Mouse (Mus musculus) kidney, postnatal 10 days (tissue): Measurements from ENCODE around the gene Fam98a.
A peak's percentile ranks its signal among the peaks of the same experiment; 100 is the strongest.

Experiments used
- DNase-seq: peaks from one replicate; pipeline ENCODE4 v3.0.0; 2021; ENCODE audit warnings: mixed read lengths

Gene Fam98a

GRCm38 (mm10) chr17:75551512-75552400 lies at the start of gene Fam98a:
TSS of gene Fam98a (minus strand) at chr17:75551946.
- peak; percentile 99 for DNase-seq

GRCm38 (mm10) chr17:75598652-75599051 lies 46.9 kb upstream of the Fam98a start:
- DNase-seq, result no peak

- no peak for DNase-seq
Measured at GRCm38 (mm10) chr17:75582738-75583137, 31.0 kb upstream of the Fam98a start.

- no peak for DNase-seq
Measured at GRCm38 (mm10) chr17:75575608-75576007, 23.9 kb upstream of the Fam98a start.

GRCm38 (mm10) chr17:75558041-75558440 lies 6.3 kb upstream of the Fam98a start:
- DNase-seq, result no peak

GRCm38 (mm10) chr17:75557031-75557430 lies 5.3 kb upstream of the Fam98a start:
- no peak for DNase-seq

GRCm38 (mm10) chr17:75550771-75551413 lies 854 bp downstream of the Fam98a start:
- DNase-seq, result peak; percentile 55

GRCm38 (mm10) chr17:75544262-75544661 lies 7.5 kb downstream of the Fam98a start:
- no peak for DNase-seq

GRCm38 (mm10) chr17:75543434-75543833 lies 8.3 kb downstream of the Fam98a start:
- no peak for DNase-seq

GRCm38 (mm10) chr17:75539841-75540240 lies 11.9 kb downstream of the Fam98a start:
- no peak for DNase-seq

- DNase-seq, result no peak
Measured at GRCm38 (mm10) chr17:75539130-75539529, 12.6 kb downstream of the Fam98a start.

GRCm38 (mm10) chr17:75538431-75538830 lies 13.3 kb downstream of the Fam98a start:
- no peak for DNase-seq

- no peak for DNase-seq
Measured at GRCm38 (mm10) chr17:75537050-75537445, 14.7 kb downstream of the Fam98a start.

GRCm38 (mm10) chr17:75536396-75537049 lies 15.2 kb downstream of the Fam98a start:
- peak; percentile 64 for DNase-seq

GRCm38 (mm10) chr17:75535612-75536011 lies 16.1 kb downstream of the Fam98a start:
- DNase-seq, result no peak

GRCm38 (mm10) chr17:75534314-75535020 lies 17.3 kb downstream of the Fam98a start:
- no peak for DNase-seq

- DNase-seq, result no peak
Measured at GRCm38 (mm10) chr17:75532469-75532986, 19.2 kb downstream of the Fam98a start.

GRCm38 (mm10) chr17:75529222-75529935 lies 22.4 kb downstream of the Fam98a start:
- DNase-seq, result no peak

GRCm38 (mm10) chr17:75526411-75526810 lies 25.3 kb downstream of the Fam98a start:
- no peak for DNase-seq

GRCm38 (mm10) chr17:75523812-75524211 lies 27.9 kb downstream of the Fam98a start:
- DNase-seq, result peak; percentile 70

- no peak for DNase-seq
Measured at GRCm38 (mm10) chr17:75522347-75523065, 29.2 kb downstream of the Fam98a start.
